Mouse (Mus musculus) embryo, embryonic 10 days (tissue): ENCODE measurements around the gene Spock2.

Source experiments
- DNase-seq: peaks from one replicate; pipeline ENCODE4 v3.0.0-alpha.2; 2015; ENCODE audit warnings: low spot score

Gene Spock2

GRCm38 (mm10) chr10:60106146-60106530 lies at the start of gene Spock2:
Gene Spock2 (plus strand): TSS chr10:60106219.
- DNase-seq, result peak; percentile 80

- DNase-seq, result no peak
Observed at GRCm38 (mm10) chr10:60062173-60062572, 43.8 kb upstream of the Spock2 start.

DNA sequence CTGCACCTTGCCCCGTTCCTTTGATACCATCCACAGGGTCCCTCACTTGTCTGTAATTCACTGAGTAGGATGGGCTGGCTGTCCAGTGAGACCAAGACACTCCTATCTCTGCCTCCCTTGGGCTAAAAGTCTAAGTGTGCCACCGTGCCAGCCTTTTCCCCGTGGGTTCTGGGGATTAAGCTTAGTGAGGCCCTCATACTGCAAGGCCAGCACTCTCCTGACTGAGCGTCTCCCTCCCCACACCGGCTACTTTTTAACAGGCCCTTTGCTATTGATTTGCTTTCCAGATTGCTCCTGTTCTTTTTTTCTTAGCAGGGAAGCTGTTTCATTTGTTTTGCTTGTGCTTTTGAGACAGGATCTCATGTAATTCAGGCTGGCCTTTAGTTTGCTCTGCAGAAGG lies 43.1 kb upstream of the Spock2 start:
- no peak for DNase-seq

DNA sequence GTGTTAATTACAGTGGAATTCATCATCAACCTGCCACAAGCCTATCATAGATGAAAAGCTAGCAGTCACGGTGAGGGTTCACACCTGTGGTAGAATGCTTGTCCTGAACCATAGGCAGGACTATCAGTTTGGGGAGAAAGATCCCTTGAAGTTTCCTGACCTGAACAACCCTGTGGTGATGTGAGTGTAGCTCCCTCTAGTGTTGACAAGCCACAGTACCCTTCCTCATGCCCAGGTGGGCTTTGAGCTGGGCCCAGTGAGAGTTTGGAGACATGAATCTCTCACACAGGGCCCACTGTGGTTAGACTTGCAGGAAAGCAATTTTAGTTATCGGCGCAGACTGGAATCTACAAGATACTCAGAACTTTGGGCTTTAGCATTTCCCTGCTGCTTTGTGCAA lies 39.5 kb upstream of the Spock2 start:
- peak; percentile 77 for DNase-seq

GRCm38 (mm10) chr10:60075159-60075558 lies 30.9 kb upstream of the Spock2 start:
- DNase-seq, result no peak

DNA sequence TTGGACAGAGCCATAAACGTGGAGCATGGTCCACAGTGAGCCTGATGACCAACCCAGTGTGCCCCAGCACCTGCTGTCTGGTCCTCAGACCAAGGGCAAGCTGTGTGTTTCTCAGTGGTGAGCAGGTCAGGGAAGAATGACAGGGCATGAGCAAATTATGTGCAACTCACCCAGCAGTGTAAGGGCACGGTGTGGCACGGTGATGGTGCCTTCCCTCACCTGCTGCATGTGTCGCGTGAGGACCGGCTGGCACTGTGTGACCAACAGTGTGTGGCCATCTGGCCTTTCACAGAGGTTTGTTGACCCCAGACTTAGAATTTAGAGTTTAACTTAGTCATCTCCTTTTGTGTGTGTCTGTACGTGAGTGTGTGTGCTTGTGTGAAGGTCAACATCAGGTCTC lies 28.8 kb upstream of the Spock2 start:
- DNase-seq, result no peak

DNA sequence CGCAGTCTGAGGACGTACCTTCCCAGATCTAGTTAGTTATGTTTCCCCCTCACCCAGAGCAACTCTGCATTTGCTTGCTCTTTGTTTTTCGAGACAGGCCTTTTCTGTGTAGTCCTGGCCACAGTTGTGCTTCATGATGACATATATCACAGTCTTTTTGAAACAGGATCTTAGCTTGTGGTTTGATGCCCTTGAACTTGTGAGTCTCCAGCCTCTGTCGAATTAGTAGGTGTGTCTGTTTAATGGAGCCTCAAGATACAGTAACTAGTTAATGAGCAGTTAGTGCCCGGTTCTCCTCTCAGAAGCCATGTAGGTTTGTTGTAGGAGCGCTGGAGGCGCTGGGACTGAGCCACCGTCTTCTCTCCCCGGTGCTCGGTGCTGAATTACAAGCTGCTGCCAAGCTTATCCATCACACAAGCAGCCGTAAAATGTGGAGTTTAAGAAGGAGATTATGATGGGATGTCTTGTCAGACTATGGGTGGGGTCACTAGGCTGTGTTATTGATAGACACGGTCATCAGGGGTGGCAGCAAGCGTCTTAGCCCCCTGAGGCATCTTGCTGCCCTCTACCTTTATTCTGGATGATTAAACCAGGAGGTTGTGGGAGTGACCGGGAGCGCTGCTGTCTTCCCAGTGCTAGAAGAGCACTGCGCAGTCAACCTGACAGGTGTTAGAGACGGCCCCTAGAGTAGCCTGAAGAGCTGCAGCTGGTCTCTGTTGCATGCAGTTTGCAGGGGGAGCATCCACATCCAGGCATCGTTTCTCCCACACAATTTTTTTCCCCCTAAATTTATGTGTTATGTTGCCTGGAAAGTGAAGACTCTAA lies 28.1 kb upstream of the Spock2 start:
- no peak for DNase-seq

DNA sequence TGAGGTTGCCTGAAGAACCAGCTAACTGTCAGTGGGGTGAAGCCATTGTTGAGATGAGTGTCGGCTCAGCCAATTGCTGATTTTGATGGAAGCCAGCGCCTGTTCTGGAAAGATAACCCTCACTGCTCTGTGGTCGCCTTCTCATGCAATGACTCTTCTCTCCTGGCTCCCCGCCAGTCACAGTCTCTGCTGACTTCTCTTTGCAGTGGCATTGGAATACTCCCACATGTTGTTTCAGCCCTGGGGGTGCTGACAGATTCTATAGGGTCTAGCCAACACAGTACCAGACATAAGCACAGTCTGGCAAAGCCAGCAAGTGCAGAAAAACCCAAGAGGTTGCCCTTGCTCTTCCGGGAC lies 27.5 kb upstream of the Spock2 start:
- no peak for DNase-seq

- no peak for DNase-seq
Observed at GRCm38 (mm10) chr10:60080171-60080570, 25.8 kb upstream of the Spock2 start.

DNA sequence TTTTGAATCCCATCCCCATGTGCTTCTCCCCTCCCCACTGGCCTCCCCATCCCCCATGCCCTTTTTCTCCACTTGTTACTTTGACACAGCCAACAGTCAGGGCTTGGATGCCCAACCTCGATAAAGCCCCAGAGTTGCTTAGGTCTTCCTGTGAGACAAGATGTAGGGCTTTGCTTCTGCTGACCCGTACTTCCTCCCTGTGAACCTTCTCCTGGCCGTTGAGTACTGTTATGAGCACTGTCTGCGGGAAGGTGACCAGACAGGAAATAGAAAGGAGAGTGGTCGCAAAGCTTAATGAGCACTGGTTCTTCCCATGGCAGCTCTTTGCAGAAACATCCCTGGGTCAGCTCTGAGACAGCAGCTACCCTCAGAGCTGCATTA lies 25.4 kb upstream of the Spock2 start:
- peak; percentile 15 for DNase-seq

DNA sequence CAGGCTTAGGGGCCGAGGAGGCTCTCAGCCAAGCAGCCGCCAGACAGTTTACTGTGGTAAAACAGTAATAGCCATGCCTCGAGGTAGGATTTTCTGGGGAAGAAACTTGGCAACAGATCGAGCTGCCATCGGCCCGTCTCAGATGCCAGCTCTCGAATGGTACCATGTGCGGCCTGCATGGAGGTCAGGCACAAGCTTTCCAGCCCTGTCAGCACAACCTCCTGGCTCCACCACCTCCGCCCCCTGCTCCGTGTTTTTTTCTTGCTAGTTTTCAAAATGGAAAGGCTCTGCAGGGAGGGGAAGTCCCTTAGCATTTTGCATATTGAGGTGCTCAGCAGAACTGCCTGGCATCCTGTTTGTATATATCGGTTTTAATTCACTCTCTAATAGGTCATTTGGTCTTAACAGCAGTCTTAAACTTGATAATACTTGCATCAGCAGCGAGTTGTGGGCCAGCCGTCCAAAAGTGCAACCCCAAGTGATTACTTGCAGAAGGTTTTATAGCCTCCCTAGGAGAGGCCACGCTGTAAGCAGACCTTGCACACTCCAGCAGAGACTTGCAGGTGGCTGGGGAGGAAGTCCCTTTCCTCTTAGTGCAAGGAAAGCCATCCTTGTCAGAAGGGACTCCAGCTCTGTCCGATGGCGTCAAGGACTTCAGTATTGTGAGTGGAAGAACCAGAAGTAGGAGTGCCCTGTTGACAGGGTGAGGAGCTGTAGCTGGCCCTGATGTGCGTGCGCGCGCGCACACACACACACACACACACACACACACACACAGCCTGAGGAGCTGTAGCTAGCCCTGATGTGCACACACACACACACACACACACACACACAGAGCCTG lies 24.8 kb upstream of the Spock2 start:
- no peak for DNase-seq

GRCm38 (mm10) chr10:60081905-60082304 lies 24.1 kb upstream of the Spock2 start:
- DNase-seq, result no peak

- no peak for DNase-seq
Observed at GRCm38 (mm10) chr10:60084065-60084464, 22.0 kb upstream of the Spock2 start.

DNA sequence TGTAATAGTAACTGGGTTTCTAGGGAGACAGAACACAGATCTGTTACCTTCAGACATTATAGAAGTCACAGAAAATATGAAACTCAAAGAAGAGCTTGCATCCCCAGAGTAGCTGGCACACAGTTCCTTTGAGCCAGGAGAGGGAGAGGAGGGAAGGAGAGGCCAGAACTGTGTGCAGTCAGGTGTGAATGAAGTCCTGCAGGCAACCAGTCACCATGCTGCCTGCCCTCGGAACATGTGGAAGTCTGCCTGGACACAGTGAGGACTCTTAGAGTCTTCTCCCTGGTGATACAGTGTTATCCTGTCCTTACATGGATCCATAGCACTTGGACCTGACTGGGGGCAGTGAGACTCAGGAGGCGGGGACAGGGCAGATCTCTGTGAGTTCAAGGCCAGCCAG lies 13.7 kb upstream of the Spock2 start:
- no peak for DNase-seq

- no peak for DNase-seq
Observed at GRCm38 (mm10) chr10:60093751-60094150, 12.3 kb upstream of the Spock2 start.

DNA sequence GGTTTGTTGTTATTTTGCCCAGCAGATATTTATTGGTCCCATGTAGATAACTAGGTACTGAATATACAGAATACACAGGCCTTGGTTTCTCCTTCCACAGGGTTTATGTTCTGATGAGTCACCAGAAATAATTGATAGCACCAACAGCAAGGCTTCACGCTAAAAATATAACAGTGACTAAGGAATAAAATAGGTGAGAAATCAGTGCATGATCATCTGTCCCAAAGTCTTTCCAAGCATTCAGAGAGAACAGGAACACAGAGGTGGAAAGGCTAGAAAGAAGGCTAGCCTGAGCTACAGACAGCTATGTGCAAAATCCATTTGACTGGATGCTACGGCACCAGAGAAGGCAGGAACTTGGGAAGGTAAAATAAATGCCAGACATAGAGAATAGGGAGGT lies 10.5 kb upstream of the Spock2 start:
- DNase-seq, result no peak

DNA sequence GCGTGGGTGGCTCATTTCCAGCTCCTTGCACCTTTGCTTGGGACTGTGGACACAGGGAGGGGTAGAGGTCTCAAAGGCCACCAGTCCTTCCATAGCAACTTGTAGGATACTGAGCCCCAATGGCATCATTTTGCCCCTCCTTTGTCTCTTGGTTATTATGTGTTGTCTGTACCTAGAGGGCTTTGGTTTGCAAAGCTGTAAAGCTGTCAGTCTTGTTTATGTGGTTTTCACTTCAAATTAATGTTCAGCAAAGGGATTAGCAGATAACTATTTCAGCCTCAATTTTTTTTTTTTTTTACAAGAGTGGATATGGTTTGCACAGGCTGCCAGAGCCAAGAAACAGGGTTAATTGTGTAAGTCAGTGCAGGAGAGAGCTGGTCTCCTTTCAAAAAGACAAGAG lies 9.7 kb upstream of the Spock2 start:
- no peak for DNase-seq

- DNase-seq, result no peak
Observed at GRCm38 (mm10) chr10:60097146-60097545, 8.9 kb upstream of the Spock2 start.

GRCm38 (mm10) chr10:60097774-60098173 lies 8.2 kb upstream of the Spock2 start:
- DNase-seq, result no peak

- DNase-seq, result peak; percentile 33
Observed at GRCm38 (mm10) chr10:60105391-60106145, 451 bp upstream of the Spock2 start.

DNA sequence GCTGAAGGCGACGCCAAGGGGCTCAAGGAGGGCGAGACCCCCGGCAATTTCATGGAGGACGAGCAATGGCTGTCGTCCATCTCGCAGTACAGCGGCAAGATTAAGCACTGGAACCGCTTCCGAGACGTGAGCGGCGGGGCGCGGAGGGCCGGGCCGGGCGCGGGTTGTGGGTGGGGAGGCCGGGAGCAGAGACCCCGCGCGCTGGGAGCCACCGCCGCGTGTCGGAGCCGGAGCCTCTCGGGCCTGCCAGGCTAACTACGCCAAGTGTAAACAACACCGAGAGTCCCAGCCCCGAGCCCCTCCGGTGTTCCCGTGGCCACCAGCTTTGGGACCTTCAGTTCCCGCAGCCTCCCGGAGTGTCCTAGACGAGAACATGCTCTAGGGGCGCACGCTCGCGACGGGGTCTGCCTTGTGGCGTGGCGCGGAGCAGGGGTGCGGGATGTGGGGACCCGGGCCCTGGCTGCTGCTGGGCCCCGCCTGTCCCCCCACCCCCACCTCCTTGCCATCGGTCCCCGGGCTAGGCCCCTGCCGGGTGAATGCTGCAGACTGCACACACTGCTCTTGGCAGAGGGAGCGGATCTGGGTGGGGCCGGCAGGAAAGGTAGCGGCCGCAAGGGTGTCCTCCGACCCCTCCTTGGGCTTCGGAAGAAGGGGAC lies 640 bp downstream of the Spock2 start:
- DNase-seq, result peak; percentile 74

DNA sequence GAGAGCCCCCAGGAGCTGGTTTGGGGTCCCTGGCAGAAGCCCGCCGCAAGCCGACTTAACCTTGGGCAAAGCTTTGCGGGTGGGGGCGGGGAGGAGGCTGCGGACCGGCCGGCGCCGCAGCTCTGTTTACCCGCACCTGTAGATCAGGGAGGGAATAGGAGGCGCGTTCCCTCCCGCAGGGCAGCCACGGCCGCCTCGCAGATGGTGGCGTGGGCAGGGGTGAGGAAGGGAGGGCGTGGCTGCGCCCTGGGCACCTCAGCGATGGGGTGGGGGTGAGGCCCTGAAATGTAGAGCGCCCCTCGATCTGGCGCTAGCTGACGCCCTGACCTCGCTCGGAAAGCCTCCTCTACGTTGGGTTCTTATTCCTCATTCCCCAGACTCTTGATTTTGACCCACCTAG lies 1.4 kb downstream of the Spock2 start:
- no peak for DNase-seq
